Mouse (Mus musculus) embryonic facial prominence, embryonic 14.5 days (tissue): ENCODE results near the gene Mthfd1l. TPM values are rescaled to one million over a fixed set of nuclear protein-coding genes. Genes with fewer than 3 reads are reported as not detected.
"Not testable (repeated sequence)": the region's sequence is repeated elsewhere in the genome, so short reads cannot be mapped to it uniquely, and the experiment has no call there.

Source experiments
- ATAC-seq: fragments of 200-750 bp; cut with Nextera tagmentation; 2 replicates; pipeline ENCODE4 v1.8.0; 2017; ENCODE audit warnings: low read depth, moderate number of reproducible peaks, moderate TSS enrichment
- DNase-seq: peaks from one replicate; pipeline ENCODE4 v3.0.0-alpha.2; 2015; ENCODE audit warnings: low spot score
- H3K27ac ChIP-seq: fragments of 300-500 bp; sonication (generic); replicated peaks from 2 replicates; pipeline ENCODE4 v1.5.1; 2014; ENCODE audit warnings: low read depth, mild to moderate bottlenecking, low read length, moderate library complexity
- H3K27me3 ChIP-seq: fragments of 300-500 bp; sonication (generic); replicated peaks from 2 replicates; pipeline ENCODE4 v1.6.1; 2014; ENCODE audit warnings: low read length; ENCODE audit not compliant: control insufficient read depth, insufficient read depth
- H3K36me3 ChIP-seq: fragments of 300-500 bp; sonication (generic); 2 replicates; pipeline ENCODE4 v1.6.1; 2014; ENCODE audit warnings: low read length, mixed read lengths; ENCODE audit not compliant: control insufficient read depth, insufficient read depth
- H3K4me1 ChIP-seq: fragments of 300-500 bp; sonication (generic); 2 replicates; pipeline ENCODE4 v1.6.1; 2014; ENCODE audit warnings: antibody characterized with exemption, low read length; ENCODE audit not compliant: control insufficient read depth, insufficient read depth
- H3K4me2 ChIP-seq: fragments of 300-500 bp; sonication (generic); 2 replicates; pipeline ENCODE4 v1.6.1; 2014; ENCODE audit warnings: low read depth, mild to moderate bottlenecking, low read length, moderate library complexity, mixed read lengths
- H3K4me3 ChIP-seq: fragments of 300-500 bp; sonication (generic); 2 replicates; pipeline ENCODE4 v1.5.1; 2014; ENCODE audit warnings: low read depth, mild to moderate bottlenecking, low read length
- H3K9ac ChIP-seq: fragments of 300-500 bp; sonication (generic); 2 replicates; pipeline ENCODE4 v1.6.1; 2014; ENCODE audit warnings: low read depth, mild to moderate bottlenecking, low read length, moderate library complexity, mixed read lengths
- H3K9me3 ChIP-seq: fragments of 300-500 bp; sonication (generic); 2 replicates; pipeline ENCODE4 v1.6.1; 2016; ENCODE audit warnings: low read length; ENCODE audit not compliant: control insufficient read depth
- WGBS: fragments of 180-500 bp; shearing (Covaris S2); extraction: QIAGEN DNeasy Blood & Tissue Kit; methylation state at CpG from one replicate; pipeline ENCODE4 v1.1.7; 2014; 5-methylcytosine and 5-hydroxymethylcytosine counted together
- polyA plus RNA-seq: library from polyadenylated mRNA; unstranded; fragments of >200 nt; fragmentation: Nextera tagmentation; extraction: Ambion mirVana; gene quantifications from 2 replicates; pipeline ENCODE4 v1.2.1, GENCODE M21; 2014

Gene Mthfd1l
- polyA plus RNA-seq, 1 experiment from 2014 or later = 8.6 TPM

DNA sequence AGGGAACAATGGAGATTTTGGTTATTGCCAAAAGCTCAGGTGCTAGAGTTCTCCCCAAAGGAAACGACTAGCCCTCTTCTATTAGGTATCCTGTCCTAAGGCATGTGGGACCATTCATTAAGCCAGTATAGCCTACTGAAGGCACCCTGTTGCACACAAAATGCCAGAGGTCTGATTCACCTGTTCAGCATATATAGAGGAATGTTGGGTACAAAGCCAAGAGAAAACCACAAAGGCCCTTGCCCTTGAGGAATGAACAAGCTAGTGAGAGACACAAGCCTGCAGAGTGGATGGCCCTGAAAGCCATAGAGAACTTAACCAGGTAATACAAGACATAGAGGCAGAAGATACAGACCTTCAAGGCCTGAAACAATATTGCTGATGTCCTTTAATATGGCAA is 148.3 kb downstream of the Mthfd1l start:
- H3K9ac ChIP-seq = no peak overlapping the region
- ATAC-seq = no peak

DNA sequence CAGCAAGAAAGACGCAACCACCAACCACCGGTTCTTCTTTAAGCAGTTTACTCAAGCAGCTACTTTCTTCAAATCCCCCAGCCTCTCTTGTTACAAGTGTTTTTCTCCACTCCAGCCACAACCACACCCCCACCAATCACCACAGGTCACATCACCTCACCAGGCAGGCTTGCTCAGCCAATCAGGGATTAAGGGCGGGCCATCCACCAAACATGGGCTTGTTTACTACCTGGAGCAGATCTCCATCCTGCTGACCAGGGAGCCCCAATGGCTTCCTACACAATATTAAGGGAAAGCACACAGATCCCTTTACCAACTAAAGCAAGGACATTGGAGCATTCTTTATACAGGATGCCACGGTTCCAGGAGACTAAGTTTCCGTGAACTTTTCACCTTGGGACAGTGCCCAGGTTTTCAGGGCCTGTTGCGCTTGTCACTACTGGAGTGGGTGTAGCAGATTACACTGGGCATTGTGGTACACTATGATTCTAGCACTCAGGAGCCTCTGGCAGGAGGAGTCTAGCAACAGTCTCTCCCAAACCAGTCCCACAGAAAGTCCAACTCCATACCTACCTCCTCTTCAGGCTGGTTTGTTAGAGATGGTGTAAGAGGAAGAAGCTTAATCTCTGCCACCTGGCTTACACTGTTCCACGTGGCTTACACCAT is 150.5 kb downstream of the Mthfd1l start:
- H3K4me3 ChIP-seq, H3K4me2 ChIP-seq, H3K9ac ChIP-seq, H3K9me3 ChIP-seq, H3K27ac ChIP-seq, DNase-seq, H3K27me3 ChIP-seq, H3K36me3 ChIP-seq: not testable (repeated sequence)
- WGBS = 71% methylated on average over 7 of the region's 7 CpGs
- H3K4me1 ChIP-seq = peaks cover 13% of the 10 kb centered on the region; the same call in 1 of the 2 replicates
- peak; percentile 53; the same call in 1 of the 2 replicates for ATAC-seq

More for the DNA sequence above, 148.3 kb downstream of the Mthfd1l start:
- Histone ChIP-seq H3K4me3 (no peak overlapping the region), H3K27me3 (no peaks in the 10 kb centered on the region), H3K9me3 (no peaks in the 10 kb centered on the region), H3K27ac (no peak overlapping the region), H3K4me1 (0 out of 2 replicates have a peak, but pooled peaks cover 6% of the 10 kb centered on the region), H3K4me2 (no peak overlapping the region), H3K36me3 (no peaks in the 10 kb centered on the region)
- DNase-seq = no peak
- WGBS = 85% methylated on average over 1 of the region's 1 CpGs

GRCm38 (mm10) chr10:4124148-4124547 is 151.2 kb downstream of the Mthfd1l start:
- Histone ChIP-seq H3K4me1 (peaks cover 17% of the 10 kb centered on the region; the same call in 1 of the 2 replicates), H3K27me3 (no peaks in the 10 kb centered on the region), H3K9ac (no peak overlapping the region), H3K4me2 (no peak overlapping the region), H3K27ac (no peak overlapping the region), H3K4me3 (no peak overlapping the region), H3K36me3 (no peaks in the 10 kb centered on the region), H3K9me3 (no peaks in the 10 kb centered on the region)
- DNase-seq = no peak
- no peak for ATAC-seq
- 44% methylated on average over 1 of the region's 1 CpGs for WGBS

DNA sequence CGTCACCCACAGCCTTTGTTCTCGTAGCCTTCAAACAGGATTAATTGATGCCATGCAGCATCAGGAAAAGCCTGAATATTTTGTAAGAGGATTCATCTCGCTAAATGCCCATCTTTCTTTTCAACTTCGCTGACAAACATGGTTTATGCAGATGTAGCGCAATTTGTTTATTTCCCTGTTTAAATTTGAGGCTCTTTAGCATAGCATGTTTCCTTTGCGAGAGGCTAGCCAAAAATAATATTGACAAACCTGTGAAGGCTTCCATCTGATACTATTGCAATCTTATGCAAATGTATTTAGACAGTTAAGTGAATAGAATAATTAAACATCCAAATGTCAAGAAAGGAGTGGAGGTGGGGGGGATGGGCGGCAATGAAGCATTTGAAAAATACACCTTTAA is 152.3 kb downstream of the Mthfd1l start:
- no peak overlapping the region for H3K27ac ChIP-seq
- no peak overlapping the region for H3K4me2 ChIP-seq
- 64% methylated on average over 7 of the region's 7 CpGs for WGBS
- no peaks in the 10 kb centered on the region for H3K27me3 ChIP-seq
- no peak overlapping the region for H3K4me3 ChIP-seq
- H3K9me3 ChIP-seq = no peaks in the 10 kb centered on the region
- H3K36me3 ChIP-seq = no peaks in the 10 kb centered on the region
- H3K4me1 ChIP-seq = peaks cover 17% of the 10 kb centered on the region; the same call in 1 of the 2 replicates
- ATAC-seq = no peak
- DNase-seq = no peak
- H3K9ac ChIP-seq = no peak overlapping the region

GRCm38 (mm10) chr10:4126335-4127012 is 153.6 kb downstream of the Mthfd1l start:
- no peaks in the 10 kb centered on the region for H3K9me3 ChIP-seq
- no peak overlapping the region; the same call in 1 of the 2 replicates for H3K27ac ChIP-seq
- DNase-seq = peak; percentile 59
- no peaks in the 10 kb centered on the region for H3K36me3 ChIP-seq
- 55% methylated on average over 8 of the region's 8 CpGs for WGBS
- H3K4me2 ChIP-seq = no peak overlapping the region
- H3K9ac ChIP-seq = no peak overlapping the region
- no peaks in the 10 kb centered on the region for H3K27me3 ChIP-seq
- H3K4me1 ChIP-seq = peaks cover 17% of the 10 kb centered on the region; the same call in 1 of the 2 replicates
- no peak overlapping the region for H3K4me3 ChIP-seq
- peak; percentile 66; the same call in 1 of the 2 replicates for ATAC-seq

- ATAC-seq (no peak), DNase-seq (no peak)
- H3K4me2 ChIP-seq = no peak overlapping the region
- WGBS = 61% methylated on average over 10 of the region's 10 CpGs
- no peaks in the 10 kb centered on the region for H3K36me3 ChIP-seq
- H3K4me3 ChIP-seq = no peak overlapping the region
- H3K4me1 ChIP-seq = peaks cover 17% of the 10 kb centered on the region; the same call in 1 of the 2 replicates
- no peaks in the 10 kb centered on the region for H3K9me3 ChIP-seq
- no peaks in the 10 kb centered on the region for H3K27me3 ChIP-seq
- no peak overlapping the region for H3K9ac ChIP-seq
- no peak overlapping the region for H3K27ac ChIP-seq
Measured at GRCm38 (mm10) chr10:4128411-4128810, 155.5 kb downstream of the Mthfd1l start.

- no peaks in the 10 kb centered on the region for H3K36me3 ChIP-seq
- 44% methylated on average over 4 of the region's 4 CpGs for WGBS
- no peaks in the 10 kb centered on the region for H3K27me3 ChIP-seq
- no peak overlapping the region for H3K4me3 ChIP-seq
- H3K9me3 ChIP-seq = no peaks in the 10 kb centered on the region
- H3K9ac ChIP-seq = no peak overlapping the region
- DNase-seq (peak; percentile 60), ATAC-seq (no peak)
- no peak overlapping the region for H3K27ac ChIP-seq
- H3K4me2 ChIP-seq = no peak overlapping the region
- peaks cover 17% of the 10 kb centered on the region; the same call in 1 of the 2 replicates for H3K4me1 ChIP-seq
Measured at GRCm38 (mm10) chr10:4128915-4129314, 156.0 kb downstream of the Mthfd1l start.

DNA sequence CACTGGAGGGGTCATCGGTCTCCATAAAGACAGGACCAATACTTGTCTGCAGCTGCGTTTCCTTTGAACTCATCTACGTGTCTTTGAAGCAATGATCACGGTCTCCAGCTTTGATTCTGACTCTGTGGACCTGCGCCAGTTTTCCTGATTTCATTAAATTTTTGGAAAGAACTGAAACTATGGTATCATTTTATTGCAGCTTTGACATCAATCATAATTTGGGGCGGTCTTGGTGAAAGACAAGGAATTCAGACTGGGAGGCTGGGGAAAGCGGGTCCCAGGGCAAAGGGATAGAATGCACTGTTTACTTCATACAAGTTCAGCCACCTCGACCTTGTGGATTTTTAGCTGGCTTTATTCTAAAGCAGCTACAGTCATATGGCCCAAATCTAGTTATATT is 156.5 kb downstream of the Mthfd1l start:
- Histone ChIP-seq H3K27me3 (no peaks in the 10 kb centered on the region), H3K9ac (no peak overlapping the region), H3K4me2 (no peak overlapping the region), H3K27ac (no peak overlapping the region), H3K36me3 (no peaks in the 10 kb centered on the region), H3K4me1 (peaks cover 17% of the 10 kb centered on the region; the same call in 1 of the 2 replicates), H3K9me3 (no peaks in the 10 kb centered on the region), H3K4me3 (no peak overlapping the region)
- DNase-seq (peak; percentile 75), ATAC-seq (no peak)
- 67% methylated on average over 8 of the region's 8 CpGs for WGBS
